Mouse (Mus musculus) frontal cortex, postnatal 36 days (tissue): ENCODE measurements around the gene Gm9970.

Experiments used
- DNase-seq, 2 experiments: peaks; one replicate each; pipeline ENCODE4 v3.0.0; 2022; ENCODE audit warnings: low spot score in 2 of 2

Gm9970 gene

DNA sequence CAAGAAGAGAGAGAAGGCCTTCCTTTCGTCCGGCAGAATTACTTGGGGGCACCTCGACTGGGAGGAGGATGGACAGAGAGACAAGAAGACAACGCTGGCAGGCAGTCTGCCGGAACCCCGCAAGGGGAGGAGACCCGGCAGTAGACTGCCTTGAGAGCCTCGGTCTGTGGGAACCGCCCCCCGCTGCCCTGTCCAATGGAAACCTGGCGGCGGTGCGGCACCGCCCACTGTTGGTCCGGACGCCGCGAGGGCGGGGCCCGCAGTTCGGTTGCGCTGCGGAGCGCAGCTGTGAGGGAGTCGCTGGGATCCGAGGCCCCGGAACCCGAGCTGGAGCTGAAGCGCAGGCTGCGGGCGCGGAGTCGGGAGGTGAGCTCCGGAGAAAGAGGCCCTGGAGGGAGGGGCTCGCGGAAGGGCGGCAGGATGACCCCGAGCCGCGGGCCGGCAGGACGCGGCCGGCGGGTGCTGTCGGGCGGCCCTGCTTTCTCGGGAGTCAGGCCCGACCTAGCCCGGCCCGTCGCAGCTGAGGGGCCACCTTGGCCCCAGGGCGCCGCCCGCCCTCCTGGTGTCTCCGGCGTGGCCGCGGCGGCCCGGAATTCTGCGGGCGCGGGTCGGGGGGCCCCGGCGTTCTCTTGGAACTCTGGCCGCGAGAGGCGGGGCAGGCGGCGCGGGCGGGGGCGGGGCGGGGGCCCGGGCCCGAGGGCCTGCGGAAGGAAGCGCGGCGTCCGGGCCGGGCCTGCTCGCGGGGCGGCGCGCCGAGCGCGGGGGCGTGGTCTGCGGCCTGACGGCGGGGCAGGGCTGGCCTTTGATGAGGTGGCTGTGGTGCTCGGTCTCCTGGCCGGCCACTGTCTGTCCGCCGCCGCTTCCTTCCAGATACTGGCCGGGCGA is at the start of gene Gm9970, which contains the start of gene Nrbp1:
TSS of gene Gm9970 (minus strand) at position 596 of the 885 bp plus-strand sequence.
TSS of gene Nrbp1 (plus strand) at position 228 of the 885 bp plus-strand sequence.
- DNase-seq = peak; percentile 94 to 96

DNA sequence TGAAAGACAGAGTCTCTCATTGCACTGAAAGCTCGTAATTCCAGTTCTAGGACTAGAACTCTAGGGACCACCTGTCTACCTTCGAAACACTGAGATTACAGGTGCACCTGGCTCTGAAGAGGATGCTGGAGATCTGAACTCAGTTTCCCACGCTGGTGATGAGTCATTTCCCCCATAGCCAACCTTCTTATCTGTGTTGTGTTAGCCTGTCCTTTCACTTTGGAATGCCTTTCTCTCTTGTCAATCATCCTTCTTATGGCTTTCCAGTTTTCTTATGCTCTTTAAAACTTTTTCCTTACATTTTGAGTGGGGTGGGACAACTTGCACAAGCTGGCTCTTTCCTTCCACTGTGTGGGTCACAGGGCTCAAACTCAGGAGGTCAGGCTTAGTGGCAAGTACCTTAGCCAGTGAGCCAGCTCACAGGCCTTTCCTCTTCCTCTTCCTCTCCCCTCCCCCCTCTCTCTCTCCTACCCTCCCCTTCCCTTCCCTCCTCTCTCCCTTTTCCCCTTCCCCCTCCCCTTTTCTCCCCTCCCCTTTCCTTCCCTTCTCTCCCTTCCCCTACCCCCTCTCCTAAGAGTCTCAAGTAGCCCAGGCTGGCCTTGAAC is 48.7 kb upstream of the Gm9970 start:
- no peak for DNase-seq

DNA sequence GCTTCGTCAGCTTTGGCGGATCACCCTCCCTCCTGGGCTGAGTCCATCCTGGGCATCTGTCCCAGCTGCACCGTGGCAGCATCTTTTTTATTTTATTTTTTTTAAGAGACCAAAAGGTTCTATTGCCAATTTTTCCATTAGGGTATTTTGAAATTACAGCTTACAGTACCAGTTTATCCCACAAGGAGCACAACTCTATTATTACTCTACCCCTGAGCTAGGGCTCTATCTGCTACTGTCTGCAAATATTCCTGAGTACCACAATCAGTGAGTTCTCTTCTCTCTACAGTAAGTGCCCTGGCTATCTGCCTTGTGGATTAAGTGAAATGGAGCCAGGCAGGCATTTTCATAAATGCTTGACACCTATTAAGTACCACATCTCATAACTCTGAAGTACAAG is 47.6 kb upstream of the Gm9970 start:
- no peak for DNase-seq

DNA sequence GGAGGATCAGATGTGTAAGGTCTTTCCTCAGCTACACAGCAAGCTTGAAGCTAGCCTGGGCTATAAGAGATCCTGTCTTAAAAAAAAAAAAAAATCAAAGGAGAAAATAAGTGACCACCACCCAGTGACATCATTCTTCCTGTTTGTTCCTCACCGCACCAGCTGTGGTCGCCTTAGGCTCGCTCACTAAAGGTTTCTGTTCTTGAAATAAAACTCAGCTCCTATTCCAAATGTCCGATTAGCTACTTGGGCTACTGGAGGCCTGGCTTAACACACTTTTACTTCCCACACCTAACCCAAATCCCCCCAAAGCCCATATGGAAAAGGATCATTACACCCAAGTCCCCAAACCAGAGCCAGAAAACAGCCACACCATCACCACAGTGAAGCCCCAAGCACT is 47.2 kb upstream of the Gm9970 start:
- no peak for DNase-seq

DNA sequence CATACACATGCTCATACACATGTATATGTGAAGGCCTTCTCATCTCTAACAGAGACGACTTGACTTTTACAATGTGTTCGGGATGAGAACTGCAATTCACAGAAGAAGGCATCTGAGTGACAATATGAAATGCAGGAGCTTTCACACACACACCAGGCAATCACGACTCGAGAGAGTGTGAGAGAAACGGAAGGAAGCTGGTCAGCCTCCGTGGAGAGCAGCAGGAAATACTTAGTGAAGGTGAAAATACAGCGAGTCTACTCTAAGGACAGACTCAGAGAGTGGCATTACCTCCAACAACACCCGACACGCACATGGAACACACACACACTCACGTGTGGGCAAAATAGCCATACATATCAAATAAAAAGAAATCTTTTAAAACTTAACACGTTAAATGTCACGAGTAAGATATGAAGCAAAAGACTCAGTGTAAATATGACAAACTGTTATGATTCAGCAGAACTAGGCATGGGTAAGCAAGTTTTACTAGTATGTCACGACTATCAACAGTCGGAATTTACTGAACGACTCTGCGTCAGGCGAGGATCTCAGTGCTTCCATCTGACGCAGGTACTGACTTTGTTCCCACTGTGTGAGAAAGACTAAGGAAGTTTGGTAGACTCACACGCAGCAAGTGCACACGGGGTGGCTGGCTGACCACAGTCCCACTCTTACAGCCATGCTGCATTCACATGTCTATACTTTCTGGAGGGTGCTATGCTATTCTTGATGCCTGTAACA is 38.4 kb upstream of the Gm9970 start:
- DNase-seq = no peak

DNA sequence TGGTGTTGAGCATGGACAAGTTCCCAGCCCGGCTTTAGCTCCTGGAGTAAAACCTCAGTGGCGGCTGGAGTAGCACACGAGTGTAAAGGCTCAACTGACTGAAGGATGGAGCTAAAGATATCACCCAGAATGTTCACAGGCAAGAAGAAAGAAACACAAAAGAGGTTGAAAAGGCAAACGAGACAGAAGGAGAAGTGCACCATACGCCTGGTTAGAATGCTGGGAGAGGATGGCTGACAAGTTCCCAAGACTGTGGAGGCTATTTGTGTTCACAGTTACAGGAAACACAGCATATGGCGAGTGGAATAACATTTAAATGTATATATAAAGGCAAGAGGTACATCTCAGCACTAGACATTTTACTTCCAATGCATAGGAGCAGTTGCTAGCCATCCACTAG is 32.0 kb upstream of the Gm9970 start:
- peak in 1 of 2 experiments; percentile 52 for DNase-seq

DNA sequence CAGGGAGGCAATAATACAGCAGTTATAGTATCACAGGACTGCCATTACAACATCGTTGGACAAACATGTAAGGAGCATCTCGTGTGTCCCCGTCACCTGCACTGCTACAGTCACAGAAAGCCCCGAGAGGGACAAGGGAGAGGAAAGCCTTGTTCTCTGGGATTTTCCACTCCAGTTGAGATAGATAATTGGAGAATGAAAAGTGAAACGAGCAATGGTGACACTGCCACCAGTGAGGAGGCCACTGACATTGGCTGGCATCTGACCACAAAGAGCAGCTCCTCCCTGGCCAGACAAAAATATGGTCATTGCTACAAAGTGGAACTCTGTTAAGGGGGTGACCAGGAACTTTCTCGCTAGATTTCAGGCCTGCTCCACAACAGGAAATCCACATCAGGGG is 26.7 kb upstream of the Gm9970 start:
- no peak for DNase-seq

DNA sequence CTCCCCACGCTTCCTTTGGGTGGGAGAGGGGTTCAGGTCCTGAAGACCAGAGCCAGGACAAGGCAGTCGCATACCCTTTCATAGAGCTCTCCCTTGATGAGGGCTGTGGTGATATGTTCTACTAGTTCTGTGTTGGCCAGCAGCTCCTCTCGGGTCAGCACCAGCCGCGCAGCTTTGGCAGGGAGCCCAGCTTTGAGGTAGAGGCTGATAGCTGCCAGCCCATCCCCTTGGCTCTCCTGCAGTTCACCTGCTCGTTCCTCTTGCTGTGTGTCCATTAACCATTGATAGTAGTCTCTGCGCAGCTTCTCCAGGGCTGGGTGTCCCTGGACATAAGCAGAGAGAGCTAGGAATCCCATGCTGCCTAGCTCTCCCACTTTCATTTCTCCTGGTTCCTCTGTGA is 25.1 kb upstream of the Gm9970 start:
- no peak for DNase-seq

DNA sequence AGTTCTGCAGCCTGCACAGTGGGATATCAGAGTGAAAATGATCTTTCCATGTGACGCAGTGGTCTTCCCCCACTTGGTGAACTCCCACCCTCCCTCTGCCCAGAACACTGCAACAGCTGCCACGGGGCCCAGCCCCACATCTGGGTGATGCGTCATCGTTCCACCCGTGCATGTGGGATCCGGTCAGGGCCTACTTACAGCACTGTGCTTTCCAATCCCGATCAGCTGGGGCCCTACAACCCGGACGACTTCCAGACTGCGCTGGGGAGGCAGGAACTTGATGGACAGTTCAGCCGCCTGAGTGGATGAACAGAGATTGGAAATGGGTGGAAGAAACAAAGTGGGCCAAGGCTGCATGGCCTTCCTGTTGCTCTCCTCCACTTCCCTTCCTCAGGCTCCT is 16.6 kb upstream of the Gm9970 start:
- no peak for DNase-seq

DNA sequence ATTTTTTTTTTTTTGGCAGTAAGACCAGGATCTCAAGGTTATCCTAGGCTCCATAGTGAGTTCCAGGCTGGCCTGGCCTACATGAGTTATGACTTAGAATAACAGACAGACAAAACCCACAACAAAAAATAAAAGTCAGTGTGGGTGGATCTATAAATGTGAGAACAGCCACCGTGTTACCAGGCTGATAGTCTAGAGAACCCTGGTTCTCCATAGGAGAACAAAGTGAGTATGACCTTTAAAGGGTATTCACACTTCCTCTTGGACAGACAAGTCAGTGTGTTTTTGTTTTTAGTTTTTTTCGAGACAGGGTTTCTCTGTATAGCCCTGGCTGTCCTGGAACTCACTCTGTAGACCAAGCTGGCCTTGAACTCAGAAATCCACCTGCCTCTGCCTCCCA is 14.9 kb upstream of the Gm9970 start:
- no peak for DNase-seq

DNA sequence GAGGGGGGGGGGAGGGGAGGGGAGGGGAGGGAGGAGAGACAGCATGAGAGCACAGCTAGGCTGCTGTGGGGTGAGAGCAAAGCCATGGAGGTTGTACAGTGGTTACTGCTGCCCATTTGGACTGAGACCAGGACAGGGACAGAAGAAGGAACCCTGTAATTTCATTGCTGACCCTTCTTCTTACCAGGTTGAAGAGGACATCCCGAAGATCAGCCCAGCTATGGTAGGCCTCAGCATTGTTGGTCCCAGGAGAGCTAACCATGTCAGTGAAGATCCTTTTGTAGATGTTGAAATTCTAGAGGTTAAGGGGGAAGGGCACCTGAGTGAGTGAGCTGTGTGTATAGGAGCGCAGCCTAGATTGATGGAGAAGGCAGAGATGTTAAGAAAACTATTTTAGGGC is 14.3 kb upstream of the Gm9970 start:
- DNase-seq = no peak

DNA sequence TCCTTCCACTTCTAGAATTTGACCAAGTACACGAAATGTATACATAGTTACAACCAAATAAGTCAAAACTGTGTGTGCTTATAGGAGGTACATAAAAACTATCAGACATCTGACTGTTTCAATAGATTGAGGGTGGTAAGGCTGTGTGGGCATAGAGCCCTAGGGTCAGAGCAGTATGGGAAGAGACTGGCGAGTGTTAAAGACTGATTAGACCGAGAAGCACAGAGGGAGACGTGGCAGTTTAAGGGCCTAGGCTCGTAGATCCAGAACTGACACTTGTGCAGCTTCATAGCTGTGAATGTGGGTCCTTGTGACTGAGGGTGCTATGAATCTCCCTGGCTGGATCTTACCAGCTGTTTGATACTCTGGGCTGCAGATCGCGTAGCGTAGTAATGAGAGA is 13.9 kb upstream of the Gm9970 start:
- DNase-seq = no peak

DNA sequence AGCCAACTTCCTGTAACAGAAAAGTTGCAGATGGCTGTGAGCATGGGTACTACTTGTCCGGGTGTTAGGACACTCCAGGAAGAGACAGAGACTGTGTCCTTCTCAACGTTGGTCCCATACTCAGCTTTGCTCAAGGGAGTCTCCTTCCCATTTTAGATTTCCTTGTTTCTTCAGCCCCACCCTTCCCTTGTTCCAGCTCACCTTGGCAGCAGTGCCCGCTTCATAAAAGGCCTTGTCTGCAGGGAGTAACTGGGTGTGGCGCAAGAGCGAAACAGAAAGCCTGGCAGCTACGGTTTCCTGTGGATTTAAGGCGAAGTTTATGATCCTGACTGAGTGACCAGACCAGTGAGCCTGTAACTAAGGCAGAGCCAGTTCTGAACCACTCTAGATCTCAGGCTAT is 13.4 kb upstream of the Gm9970 start:
- no peak for DNase-seq

DNA sequence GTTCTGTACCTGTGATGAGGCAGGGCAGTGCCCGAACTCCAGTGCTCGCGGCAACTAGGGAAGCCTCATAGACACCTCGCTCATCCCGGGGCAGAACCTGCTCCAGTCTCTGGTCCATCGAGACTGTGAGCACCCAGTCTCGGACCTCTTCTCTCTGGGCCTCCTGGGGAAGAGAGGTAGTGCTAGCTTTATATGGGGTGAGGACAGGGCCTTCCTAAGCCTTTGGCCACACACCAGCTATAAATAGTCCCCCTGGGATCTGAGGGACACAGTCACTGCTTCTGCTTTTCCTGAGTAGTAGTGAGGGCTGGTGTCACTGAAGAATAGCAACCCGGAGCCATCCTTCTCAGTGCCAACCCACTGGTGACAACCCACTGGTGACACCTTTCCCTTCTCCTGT is 12.8 kb upstream of the Gm9970 start:
- DNase-seq = no peak

DNA sequence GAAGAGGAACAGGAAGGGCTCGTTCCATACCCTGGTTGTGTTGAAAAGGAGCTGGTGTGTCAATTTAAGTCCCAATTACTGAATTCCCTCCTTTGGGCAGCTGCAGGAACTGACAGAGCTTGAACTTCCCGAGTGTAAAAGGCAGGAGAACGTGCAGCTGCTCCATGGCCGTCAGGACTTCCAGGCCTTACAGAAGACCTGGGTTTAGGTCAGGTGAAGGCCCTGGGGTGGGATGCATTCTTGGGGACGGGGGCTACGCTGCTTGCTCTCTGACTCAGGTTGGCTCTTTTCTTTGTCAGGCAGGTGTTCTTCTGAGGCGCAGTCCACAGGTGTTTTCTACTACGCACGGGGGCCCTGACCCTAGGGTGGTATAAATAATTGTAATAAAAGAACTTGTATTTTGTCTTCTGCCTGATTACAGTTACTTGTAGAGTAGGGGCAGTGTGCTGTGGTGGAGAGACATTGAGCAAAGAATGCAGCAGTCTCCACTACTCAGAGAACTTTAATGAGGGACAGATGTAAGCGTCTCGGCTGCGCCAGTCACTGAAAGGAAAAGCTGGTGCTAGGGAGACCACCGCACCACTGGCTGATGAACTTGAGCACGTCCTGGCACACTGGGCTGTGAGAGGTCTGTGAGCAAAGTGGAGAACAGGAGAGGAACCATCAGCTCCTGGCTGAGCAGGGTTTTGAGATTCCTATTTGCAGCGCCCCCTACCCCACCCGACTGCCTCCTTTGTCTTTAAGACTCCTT is 11.9 kb upstream of the Gm9970 start:
- DNase-seq = no peak

DNA sequence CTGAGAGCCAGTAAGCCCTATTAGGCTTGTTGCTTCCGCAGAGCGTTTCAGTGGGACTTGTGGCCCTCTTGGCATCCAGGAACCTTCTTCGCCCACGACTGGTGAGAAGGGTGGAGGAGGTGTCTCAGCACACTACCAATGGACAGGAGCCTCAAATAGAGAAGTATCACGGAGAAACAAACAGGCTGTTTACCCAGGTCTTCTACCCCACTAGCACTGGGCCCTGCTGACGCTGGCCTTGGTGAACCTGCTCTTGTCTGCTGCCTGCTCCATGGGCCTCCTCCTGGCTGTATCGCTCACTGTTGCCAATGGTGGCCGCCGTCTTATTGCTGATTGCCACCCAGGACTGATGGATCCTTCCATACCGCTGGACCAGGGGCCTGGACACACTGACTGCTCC is 11.1 kb upstream of the Gm9970 start:
- no peak for DNase-seq

DNA sequence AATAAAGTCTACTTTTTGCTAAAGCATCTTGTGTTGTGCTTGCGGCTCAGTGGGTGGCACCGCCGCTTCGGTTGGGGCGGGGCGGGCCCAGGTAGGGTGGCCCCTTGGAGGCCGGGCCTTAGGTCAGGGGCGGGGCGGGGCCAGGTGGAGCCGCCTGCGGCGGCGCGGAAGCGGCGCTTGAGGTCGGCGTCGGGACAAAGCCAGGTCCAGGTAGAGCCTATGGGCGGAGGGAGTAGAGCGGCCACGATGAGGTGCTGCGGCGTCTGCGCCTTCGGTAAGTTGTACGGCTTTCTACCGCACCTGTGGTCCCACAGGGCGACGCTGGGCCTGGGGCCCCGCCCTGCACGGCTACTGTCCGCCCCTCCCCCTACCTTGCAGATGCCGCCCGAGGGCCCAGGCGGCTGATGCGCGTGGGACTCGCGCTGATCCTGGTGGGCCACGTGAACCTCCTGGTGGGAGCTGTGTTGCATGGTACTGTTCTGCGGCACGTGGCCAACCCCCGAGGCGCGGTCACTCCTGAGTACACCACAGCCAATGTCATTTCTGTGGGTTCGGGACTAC is 10.6 kb upstream of the Gm9970 start, which contains the start of gene Krtcap3:
TSS of gene Krtcap3 (plus strand) at position 151 of the 561 bp plus-strand sequence.
- no peak for DNase-seq

DNA sequence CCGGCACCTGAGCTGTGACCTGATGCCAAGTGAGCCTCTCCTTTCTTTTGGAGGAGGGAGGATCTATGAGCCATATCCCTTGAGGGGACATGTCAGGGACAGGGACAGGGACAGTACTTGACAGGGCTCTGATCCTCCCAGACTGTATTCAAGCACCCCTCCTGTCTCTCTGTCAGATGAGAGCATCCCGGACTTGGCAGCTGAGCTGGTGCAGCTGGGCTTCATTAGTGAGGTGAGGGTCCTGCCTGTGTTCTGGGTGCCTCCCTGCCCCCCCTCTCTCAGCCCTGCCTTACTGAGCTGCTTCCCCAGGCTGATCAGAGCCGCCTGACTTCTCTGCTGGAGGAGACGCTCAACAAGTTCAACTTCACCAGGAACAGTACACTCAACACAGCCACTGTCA is 9.7 kb upstream of the Gm9970 start:
- DNase-seq = no peak

DNA sequence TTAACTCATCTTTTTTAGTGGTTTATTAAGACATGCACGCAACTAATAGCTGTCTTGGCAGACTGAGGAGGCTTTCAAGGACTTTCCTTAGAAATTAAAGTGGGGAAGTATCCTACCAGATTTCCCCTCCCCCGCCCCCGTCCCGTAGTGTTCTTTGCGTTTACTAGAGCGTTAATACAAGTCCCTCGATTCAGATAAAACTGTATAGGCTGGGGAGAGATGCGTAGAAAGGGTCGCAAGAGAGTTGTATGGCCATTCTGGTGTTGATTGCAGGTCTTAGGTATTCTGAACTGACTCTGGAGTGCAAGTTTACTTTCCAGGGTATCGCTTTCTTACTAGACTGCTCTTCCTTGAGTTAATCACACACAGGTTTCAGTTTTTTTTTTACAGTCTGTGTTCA is 1.2 kb upstream of the Gm9970 start:
- no peak for DNase-seq

DNA sequence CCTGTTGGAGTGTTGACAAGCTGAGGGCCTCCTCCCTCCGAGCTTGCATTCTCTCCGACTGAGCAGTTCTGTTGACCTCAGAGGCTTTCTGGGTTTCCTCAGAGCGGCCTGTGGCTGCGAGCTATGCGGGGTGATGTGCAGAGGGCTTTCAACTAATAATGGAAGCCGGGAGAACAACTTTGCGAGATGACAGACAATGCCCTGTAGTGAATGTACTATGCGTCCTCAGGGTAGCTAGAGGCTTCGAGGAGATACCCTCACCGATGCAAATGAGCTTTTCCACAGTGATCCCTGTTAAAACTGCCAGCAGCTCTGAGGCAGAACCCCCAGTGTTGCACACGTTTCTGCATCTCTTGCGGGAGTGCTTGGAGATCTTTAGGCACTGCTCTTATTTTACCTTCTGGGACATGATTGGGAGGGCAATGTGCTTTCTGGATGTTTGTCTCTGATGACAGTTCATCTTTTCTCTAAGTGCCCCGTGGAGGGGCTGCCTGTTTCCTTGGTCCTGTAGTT is 546 bp upstream of the Gm9970 start:
- no peak for DNase-seq

DNA sequence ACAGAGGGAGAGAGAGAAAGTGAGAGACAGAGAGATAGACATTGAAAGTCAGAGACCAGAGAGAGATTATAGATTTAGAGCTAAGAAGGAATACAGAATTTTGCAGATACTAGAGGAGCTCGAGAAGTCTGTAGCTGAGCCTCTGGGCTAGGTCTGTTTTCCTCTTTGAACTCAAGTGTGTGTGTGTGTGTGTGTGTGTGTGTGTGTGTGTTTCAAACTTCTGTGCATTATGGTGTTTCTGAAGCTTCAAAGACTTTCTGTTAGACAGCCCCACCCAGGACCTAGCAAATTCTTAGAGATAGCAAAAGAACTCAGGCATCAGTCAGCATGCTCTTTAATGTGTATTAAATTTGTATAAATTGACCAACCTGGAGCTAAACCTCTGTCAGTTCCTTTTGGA is 14.4 kb downstream of the Gm9970 start:
- no peak for DNase-seq
